Mouse (Mus musculus): Measurements from ENCODE around the gene Ccnd2. TPM values are rescaled to one million over a fixed set of nuclear protein-coding genes. Genes with fewer than 3 reads are reported as not detected.
A peak's percentile ranks its signal among the peaks of the same experiment; 100 is the strongest.

Gene Ccnd2
- polyA plus RNA-seq, 1 experiment from 2014 or later = 914 TPM

DNA sequence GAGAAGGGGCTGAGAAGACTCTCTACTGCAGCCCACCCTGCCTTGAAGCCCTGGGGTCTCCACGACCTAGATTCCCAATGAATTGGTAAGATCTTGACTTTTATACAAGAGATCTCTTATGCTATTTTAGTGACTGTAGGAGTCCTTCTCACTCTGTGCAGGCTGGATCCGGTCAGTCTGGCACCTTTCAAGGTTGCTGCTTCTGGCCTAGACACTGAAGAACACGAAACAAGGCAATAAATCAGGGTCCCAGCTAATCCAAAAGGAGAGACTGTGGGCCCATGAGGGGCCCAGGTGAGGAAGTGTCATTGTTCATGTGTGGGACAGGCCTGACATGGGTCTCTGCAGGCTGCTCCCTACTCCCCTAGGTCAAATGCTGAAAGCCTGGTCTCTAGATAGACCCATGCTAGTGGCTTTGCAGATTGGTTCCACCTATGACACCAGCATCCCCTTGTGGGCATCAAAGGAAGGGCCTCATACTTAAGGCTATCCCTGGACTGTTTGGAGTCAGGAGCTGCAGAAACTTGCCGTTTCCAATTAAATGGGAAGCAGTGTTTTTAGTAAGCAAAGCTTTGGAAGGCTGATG, 29.7 kb downstream of the Ccnd2 start:
- no peak overlapping the region for H3K4me3 ChIP-seq
- 77% methylated on average over 4 of the region's 4 CpGs for WGBS
- no peaks in the 10 kb centered on the region for H3K4me1 ChIP-seq
- H3K27me3 ChIP-seq (ENCODE audit: insufficient read depth, poor library complexity, severe bottlenecking) = no peaks in the 10 kb centered on the region; the same call in 1 of the 2 replicates
- DNase-seq (ENCODE audit: low spot score) = no peak
- no peaks in the 10 kb centered on the region for H3K9me3 ChIP-seq
- H3K27ac ChIP-seq = no peak overlapping the region
- peaks cover 15% of the 10 kb centered on the region for H3K36me3 ChIP-seq

DNA sequence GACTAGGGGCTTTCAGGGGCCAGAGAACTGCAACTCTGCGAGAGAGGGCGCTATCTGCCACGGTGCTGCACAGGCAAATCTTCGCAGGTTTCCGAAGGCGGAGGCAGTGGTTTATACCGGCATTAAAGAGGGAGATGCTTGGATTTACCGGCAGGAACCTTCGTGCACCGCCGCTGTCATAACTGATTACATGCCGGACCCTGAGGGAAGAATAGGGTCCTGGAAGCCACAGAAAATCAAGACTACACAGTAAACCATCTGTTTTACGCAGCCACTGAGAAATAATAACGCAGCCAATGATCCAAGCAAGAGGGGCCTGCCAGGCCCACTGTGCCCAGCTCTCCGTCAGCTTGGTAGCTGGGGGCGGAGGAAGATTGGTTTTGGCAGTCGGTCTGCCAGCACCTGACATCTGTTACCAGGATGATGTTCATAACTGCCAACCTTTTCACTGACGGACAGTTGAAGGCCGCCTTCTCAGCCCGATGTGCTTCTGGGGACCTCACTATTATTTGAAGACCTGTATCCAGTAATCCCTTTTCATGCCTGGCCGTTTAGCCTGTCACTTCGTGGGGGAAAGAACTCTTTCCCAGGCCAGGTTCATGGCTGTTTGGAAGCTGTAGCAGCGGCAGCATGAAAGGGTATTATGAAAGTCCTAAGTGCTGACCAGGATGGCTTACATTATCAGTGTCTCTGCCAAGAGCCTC, 37.1 kb downstream of the Ccnd2 start:
- no peaks in the 10 kb centered on the region for H3K4me1 ChIP-seq
- H3K27ac ChIP-seq = no peak overlapping the region
- no peak for DNase-seq (ENCODE audit: low spot score)
- H3K27me3 ChIP-seq (ENCODE audit: insufficient read depth, poor library complexity, severe bottlenecking) = no peaks in the 10 kb centered on the region; the same call in 1 of the 2 replicates
- H3K4me3 ChIP-seq = no peak overlapping the region
- no peaks in the 10 kb centered on the region for H3K9me3 ChIP-seq
- 63% methylated on average over 23 of the region's 23 CpGs for WGBS
- no peaks in the 10 kb centered on the region for H3K36me3 ChIP-seq

DNA sequence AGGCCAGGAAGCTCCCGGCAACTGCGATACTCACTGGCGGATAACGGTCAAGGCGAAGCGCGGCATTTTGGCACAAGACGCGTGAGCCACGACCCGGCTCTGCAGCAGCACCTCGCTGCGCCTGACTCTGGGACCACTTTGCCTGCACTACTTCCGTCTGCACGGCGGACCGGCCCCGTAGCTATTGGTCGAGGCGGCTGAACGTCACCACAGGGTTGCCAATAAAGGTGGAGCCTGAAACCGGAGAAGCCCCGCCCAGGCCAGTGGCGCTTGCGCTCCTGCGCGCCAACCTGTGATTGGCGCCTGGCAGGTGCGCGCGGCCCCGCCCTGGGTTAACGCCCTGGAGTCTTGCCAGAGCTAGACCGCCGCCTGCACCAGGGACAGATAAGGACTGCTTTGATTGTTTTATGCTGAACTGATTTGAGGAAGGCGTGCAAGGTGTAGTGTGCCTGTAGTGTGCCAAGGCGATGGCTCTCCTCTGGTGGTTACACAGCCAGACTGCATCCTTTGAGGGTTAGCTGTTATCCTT, 42.5 kb downstream of the Ccnd2 start, which contains the start of gene Tigar:
TSS of gene Tigar (minus strand) at position 156 of the 529 bp plus-strand sequence.
- Histone ChIP-seq H3K27ac (peak within 1 kb of the TSS; percentile 81), H3K9me3 (no peaks in the 10 kb centered on the region), H3K27me3 (ENCODE audit: insufficient read depth, poor library complexity, severe bottlenecking) (no peaks in the 10 kb centered on the region), H3K4me3 (peak within 1 kb of the TSS; percentile 77), H3K4me1 (peaks cover 18% of the 10 kb centered on the region), H3K36me3 (no peaks in the 10 kb centered on the region)
- DNase-seq (ENCODE audit: low spot score) = peak; percentile 96
- under 1% methylated on average over 37 of the region's 37 CpGs for WGBS

DNA sequence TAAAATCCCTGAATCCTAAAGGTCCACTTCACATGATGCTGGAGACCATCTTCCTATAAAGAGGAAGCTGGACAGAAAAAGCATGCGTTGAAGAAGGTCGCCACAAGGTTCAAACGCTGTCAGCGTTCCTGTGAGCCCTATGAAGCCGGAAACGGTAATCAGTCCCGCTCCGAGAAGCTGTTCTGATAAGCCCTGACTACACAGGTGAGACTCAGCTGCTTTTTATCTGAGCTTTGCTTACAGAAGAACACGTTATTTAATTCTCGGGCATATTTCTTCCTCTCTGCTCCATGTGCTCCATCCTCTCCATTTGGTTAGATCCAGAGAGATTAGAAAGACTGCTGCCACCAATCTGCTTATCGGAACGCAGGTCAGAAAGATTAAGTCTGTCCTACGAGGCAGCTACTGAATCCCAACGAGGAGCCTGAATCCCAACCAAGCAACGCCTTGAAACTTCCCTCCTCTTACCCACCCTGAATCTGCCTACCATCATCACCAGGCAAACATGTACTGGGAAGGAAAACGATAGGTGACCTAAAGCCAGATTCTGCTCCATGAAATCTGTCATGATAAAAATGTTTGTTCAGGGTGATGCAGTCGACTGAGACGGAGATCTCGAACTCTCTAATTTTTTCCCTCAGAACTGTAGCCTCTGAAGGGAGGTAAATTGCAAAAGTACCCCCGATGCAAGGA, 43.5 kb downstream of the Ccnd2 start:
- DNase-seq (ENCODE audit: low spot score) = no peak
- Histone ChIP-seq H3K4me3 (peak overlapping the region; percentile 77), H3K27me3 (ENCODE audit: insufficient read depth, poor library complexity, severe bottlenecking) (no peaks in the 10 kb centered on the region), H3K4me1 (peaks cover 18% of the 10 kb centered on the region), H3K36me3 (0 out of 2 replicates have a peak, but pooled peaks cover 5% of the 10 kb centered on the region), H3K9me3 (no peaks in the 10 kb centered on the region), H3K27ac (peak overlapping the region; percentile 81)
- 19% methylated on average over 20 of the region's 20 CpGs for WGBS

DNA sequence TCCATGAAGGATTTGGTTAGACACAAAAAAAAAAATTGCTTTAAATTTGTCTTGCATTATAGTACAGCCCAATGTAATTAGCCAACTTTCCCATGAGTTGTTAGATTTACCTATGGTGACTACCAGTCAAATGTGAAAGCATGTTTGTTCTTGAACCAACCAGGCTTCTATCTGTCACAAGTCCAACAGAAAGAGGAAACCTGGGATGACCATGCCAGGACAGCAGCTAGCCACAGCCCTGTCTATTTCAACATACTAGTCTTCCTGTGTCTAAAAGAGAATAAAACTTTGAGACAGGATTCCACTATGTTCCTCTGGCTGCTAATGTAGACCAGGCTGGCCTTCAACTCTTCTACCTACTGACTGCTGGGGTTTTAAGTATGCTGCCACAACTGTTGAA, 44.6 kb downstream of the Ccnd2 start:
- no peaks in the 10 kb centered on the region for H3K9me3 ChIP-seq
- H3K27ac ChIP-seq = no peak overlapping the region
- peaks cover 12% of the 10 kb centered on the region; the same call in 1 of the 2 replicates for H3K36me3 ChIP-seq
- no peak for DNase-seq (ENCODE audit: low spot score)
- peaks cover 18% of the 10 kb centered on the region for H3K4me1 ChIP-seq
- H3K27me3 ChIP-seq (ENCODE audit: insufficient read depth, poor library complexity, severe bottlenecking) = no peaks in the 10 kb centered on the region
- H3K4me3 ChIP-seq = no peak overlapping the region

DNA sequence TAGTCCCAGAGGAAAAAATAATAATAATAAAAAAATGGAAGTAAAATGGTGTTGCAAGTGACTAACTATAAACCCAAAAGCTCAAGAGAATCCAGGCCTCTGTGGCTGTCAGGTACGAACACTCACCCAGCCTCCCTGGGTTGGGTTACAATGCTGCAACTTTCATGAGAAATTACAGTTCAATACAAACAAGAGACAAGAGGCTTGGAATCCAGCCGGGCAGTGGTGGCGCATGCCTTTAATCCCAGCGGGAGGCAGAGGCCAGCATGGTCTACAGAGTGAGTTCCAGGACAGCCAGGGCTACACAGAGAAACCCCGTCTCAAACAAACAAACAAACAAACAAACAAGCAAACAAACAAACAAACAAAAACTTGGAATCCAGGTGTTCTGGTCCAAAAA, 45.3 kb downstream of the Ccnd2 start:
- no peak overlapping the region for H3K4me3 ChIP-seq
- peaks cover 18% of the 10 kb centered on the region for H3K4me1 ChIP-seq
- no peaks in the 10 kb centered on the region for H3K9me3 ChIP-seq
- no peak for DNase-seq (ENCODE audit: low spot score)
- H3K27ac ChIP-seq = no peak overlapping the region
- peaks cover 18% of the 10 kb centered on the region; the same call in 1 of the 2 replicates for H3K36me3 ChIP-seq
- H3K27me3 ChIP-seq (ENCODE audit: insufficient read depth, poor library complexity, severe bottlenecking) = no peaks in the 10 kb centered on the region
- 55% methylated on average over 5 of the region's 5 CpGs for WGBS

DNA sequence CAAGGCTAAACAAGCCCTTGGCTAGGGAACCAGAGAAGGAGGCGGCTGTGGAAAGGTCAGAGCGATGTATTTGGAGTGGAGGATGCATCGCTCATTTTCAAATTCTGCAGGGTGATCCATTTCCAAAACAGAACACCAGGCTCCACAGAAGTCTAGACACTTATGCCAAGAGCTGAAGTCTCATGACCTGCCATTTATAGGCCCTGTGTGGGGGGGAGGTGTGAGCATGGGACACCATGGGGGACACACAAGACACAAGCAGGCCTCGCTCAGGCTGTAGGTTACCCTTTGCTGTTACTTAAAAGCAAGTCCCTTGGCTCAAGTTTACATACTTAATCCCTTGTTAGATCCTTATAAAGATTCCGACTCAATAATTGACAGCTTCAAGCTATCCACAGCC, 45.8 kb downstream of the Ccnd2 start:
- peaks cover 18% of the 10 kb centered on the region for H3K4me1 ChIP-seq
- peaks cover 22% of the 10 kb centered on the region; the same call in 1 of the 2 replicates for H3K36me3 ChIP-seq
- no peak overlapping the region for H3K27ac ChIP-seq
- DNase-seq (ENCODE audit: low spot score) = no peak
- no peak overlapping the region for H3K4me3 ChIP-seq
- no peaks in the 10 kb centered on the region for H3K9me3 ChIP-seq
- 86% methylated on average over 5 of the region's 5 CpGs for WGBS
- no peaks in the 10 kb centered on the region for H3K27me3 ChIP-seq (ENCODE audit: insufficient read depth, poor library complexity, severe bottlenecking)

DNA sequence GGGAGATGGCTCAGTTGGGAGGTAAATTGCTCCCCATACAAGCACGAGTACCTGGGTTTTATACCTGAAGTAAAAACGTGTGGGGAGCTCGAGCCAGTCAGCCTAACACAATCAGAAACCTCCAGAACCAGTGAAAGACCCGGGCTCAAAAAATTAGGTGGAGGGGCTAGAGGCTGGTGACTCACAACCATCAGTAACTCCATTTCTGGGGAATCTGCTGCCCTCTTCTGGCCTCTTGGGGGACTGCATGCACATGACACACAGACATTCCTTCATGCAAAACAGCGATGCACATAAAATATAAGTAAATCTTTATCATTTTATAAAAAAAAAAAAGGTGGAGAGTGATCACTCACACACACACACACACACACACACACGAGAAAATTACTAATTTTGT, 46.9 kb downstream of the Ccnd2 start:
- Histone ChIP-seq H3K36me3 (peaks cover 31% of the 10 kb centered on the region; the same call in 1 of the 2 replicates), H3K4me1 (peaks cover 18% of the 10 kb centered on the region), H3K27ac (no peak overlapping the region), H3K27me3 (ENCODE audit: insufficient read depth, poor library complexity, severe bottlenecking) (no peaks in the 10 kb centered on the region), H3K9me3 (no peaks in the 10 kb centered on the region), H3K4me3 (no peak overlapping the region)
- DNase-seq (ENCODE audit: low spot score) = no peak
- WGBS = 65% methylated on average over 6 of the region's 6 CpGs

DNA sequence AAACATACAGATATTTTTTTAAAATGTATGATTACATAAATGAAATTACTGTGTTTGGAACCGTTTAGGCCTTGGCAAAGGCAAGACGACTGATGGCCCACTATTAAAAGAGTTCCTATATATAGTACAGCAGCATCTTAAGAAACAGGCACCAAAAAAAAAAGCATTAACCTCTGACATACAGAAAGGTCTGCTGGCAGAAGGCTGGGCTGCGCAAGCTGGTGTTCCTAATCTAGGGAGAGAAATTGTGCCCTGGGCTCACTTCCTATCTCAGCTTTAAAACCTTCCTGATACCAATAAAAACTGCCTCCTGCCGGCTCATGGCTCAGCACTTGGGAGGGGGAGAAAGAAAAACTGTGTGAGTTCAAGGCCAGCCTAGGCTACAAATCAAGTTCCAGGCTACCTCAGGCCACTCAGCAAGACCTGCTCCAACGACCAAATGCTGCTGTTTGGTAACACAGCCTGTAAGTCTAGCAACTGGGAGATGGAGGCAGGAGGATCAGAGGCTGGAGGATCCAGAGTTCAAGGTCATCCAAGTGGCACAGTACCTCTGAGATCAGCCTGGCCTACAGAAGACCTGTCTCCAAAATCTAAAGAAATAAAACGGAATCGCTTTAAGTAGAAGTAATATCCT, 47.5 kb downstream of the Ccnd2 start:
- DNase-seq (ENCODE audit: low spot score) = no peak
- Histone ChIP-seq H3K27me3 (ENCODE audit: insufficient read depth, poor library complexity, severe bottlenecking) (no peaks in the 10 kb centered on the region), H3K9me3 (no peaks in the 10 kb centered on the region), H3K36me3 (peaks cover 31% of the 10 kb centered on the region; the same call in 1 of the 2 replicates), H3K4me3 (no peak overlapping the region), H3K27ac (no peak overlapping the region), H3K4me1 (peaks cover 16% of the 10 kb centered on the region)
- WGBS = 78% methylated on average over 7 of the region's 7 CpGs

DNA sequence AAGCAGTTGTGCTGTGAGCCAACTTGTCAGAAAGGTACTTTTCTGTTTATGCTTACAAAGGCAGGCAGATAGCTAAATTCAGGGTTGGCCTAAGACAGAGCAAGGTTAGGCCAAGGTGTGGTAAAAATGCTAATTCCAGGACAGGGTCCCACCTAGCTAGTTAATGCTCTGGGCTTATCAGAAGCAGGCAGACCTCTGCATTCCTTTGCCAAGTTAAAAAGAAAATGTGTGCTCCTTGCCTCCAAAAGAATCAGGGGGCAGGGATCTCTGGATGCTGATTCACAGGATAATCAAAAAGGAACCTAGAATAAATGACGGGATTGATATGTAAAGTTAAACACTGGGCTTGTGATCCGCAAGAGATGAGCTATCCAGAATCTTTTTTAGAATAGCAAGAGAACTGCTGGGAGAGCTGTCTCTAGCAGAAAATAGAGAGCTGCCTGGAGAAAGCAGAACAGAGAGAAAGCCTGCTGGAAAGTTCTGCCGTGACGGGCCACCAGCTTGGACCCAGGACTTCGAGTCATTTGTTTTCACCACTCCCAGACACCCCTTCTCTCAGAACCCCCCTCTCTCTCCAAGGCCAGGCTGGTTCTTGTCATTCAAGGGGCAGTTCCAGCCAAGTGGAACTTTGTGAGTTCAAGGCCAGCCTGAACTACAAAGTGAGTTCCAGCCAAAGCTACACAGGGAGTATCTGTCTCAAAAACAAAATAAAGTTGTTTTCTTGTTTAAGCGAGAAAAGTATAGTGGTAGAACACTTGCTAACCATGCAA, 48.3 kb downstream of the Ccnd2 start:
- H3K27ac ChIP-seq = no peak overlapping the region
- no peaks in the 10 kb centered on the region for H3K27me3 ChIP-seq (ENCODE audit: insufficient read depth, poor library complexity, severe bottlenecking)
- H3K4me1 ChIP-seq = peaks cover 12% of the 10 kb centered on the region
- H3K36me3 ChIP-seq = peaks cover 31% of the 10 kb centered on the region; the same call in 1 of the 2 replicates
- no peaks in the 10 kb centered on the region for H3K9me3 ChIP-seq
- WGBS = 88% methylated on average over 6 of the region's 6 CpGs
- DNase-seq (ENCODE audit: low spot score) = no peak
- no peak overlapping the region for H3K4me3 ChIP-seq

DNA sequence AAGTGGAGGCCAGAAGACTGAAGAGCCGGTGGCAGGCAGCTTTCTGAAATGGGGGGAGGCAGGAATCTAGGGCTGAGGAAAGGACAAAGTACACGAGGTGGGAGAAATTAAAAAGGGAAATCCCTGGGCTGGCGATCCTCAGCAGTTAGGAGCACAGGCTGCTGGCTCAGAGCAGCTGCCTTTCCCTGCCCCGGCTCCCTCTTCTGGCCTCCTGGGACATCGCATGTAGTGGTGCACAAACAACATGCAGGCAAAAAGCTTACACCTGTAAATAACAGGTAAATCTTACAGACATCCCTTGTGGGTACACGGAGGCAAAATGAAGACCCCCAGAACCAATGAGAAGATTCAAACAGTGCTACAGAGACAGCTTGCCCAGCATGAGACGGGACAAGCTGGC, 57.4 kb downstream of the Ccnd2 start:
- no peak for DNase-seq (ENCODE audit: low spot score)
- H3K36me3 ChIP-seq = peaks cover 27% of the 10 kb centered on the region
- no peaks in the 10 kb centered on the region for H3K27me3 ChIP-seq (ENCODE audit: insufficient read depth, poor library complexity, severe bottlenecking)
- 70% methylated on average over 7 of the region's 7 CpGs for WGBS
- no peak overlapping the region for H3K4me3 ChIP-seq
- no peaks in the 10 kb centered on the region for H3K4me1 ChIP-seq
- no peak overlapping the region for H3K27ac ChIP-seq
- H3K9me3 ChIP-seq = no peaks in the 10 kb centered on the region

DNA sequence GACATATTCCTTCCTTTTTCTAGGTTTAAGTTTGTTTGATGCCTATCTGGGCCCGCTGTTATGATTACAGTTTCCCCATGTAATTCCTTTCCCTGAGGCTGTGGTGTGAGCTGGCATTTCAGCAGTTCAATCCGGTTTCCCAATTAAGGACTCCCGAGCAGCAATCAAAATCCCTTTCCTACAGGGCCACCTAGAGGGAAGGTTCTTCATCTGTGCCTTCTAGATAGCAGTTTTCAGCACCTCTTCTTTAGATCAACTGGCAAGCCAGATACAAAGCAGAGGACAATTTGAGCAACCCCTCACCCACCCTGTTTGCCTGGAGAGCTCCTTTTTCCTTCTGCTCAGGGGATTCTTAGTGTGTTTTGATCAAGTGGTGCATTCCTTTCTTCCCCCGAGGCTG, 65.3 kb downstream of the Ccnd2 start:
- DNase-seq (ENCODE audit: low spot score) = no peak
- WGBS = 21% methylated on average over 4 of the region's 4 CpGs
- H3K4me3 ChIP-seq = no peak overlapping the region
- no peaks in the 10 kb centered on the region for H3K9me3 ChIP-seq
- H3K27me3 ChIP-seq (ENCODE audit: insufficient read depth, poor library complexity, severe bottlenecking) = peaks cover 11% of the 10 kb centered on the region
- peaks cover 18% of the 10 kb centered on the region for H3K4me1 ChIP-seq
- peaks cover 38% of the 10 kb centered on the region for H3K36me3 ChIP-seq
- no peak overlapping the region for H3K27ac ChIP-seq

Data from heart, embryonic 10.5 days (tissue).